Mouse (Mus musculus): Measurements from ENCODE around the gene Ces2h. TPM values are rescaled to one million over a fixed set of nuclear protein-coding genes. Genes with fewer than 3 reads are reported as not detected.

Gene Ces2h
- polyA plus RNA-seq (2014; fragmentation: Illumina TruSeq; extraction: RNeasy Lipid Tissue Mini Kit (QIAGEN cat#74804); ENCODE audit: low read depth, low replicate concordance), result not detected

DNA sequence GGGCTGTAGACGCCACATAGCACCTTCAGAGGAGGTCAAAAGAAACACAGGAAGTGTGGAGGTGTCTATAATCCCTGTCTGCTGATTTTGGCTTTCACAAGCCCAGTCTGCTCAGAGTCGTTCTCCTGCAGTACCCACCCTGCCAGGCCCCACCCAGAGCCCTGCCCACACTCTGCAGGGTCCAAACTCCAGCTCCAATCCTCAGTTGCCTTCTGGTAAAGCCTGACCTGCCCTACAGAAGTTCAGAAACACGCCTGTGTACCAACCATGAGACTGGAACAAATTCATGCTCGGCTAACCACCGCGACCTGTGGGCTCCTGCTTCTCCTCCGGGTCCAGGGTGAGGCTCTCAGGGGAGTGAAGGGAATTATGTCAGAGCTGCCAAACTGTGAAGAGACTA, at the start of gene Ces2h:
TSS of gene Ces2h (plus strand) at position 268 of the 400 bp plus-strand sequence.

GRCm38 (mm10) chr8:104961537-104961961, 39.1 kb upstream of the Ces2h start, which contains the start of gene Ces2g:
Gene Ces2g (plus strand): TSS chr8:104961718.

GRCm38 (mm10) chr8:105048371-105048854, 47.8 kb downstream of the Ces2h start, which contains the start of gene Ces3a:
Gene Ces3a (plus strand): TSS chr8:105048601.

Other genes with a start within 250 kb of the Ces2h start
- not detected for gene Ces2b, start 169.3 kb upstream of the Ces2h start, polyA plus RNA-seq (2014; fragmentation: Illumina TruSeq; extraction: RNeasy Lipid Tissue Mini Kit (QIAGEN cat#74804); ENCODE audit: low read depth, low replicate concordance)
- 0.25 TPM for gene Ces2c, start 153.8 kb upstream of the Ces2h start, polyA plus RNA-seq (2014; fragmentation: Illumina TruSeq; extraction: RNeasy Lipid Tissue Mini Kit (QIAGEN cat#74804); ENCODE audit: low read depth, low replicate concordance)
- 2.7 TPM for gene Ces2e, start 74.6 kb upstream of the Ces2h start, polyA plus RNA-seq (2014; fragmentation: Illumina TruSeq; extraction: RNeasy Lipid Tissue Mini Kit (QIAGEN cat#74804); ENCODE audit: low read depth, low replicate concordance)
- gene Ces2f, start 53.5 kb upstream of the Ces2h start, polyA plus RNA-seq (2014; fragmentation: Illumina TruSeq; extraction: RNeasy Lipid Tissue Mini Kit (QIAGEN cat#74804); ENCODE audit: low read depth, low replicate concordance), result 0.53 TPM
- 6.7 TPM for gene Ces2g, start 39.1 kb upstream of the Ces2h start, polyA plus RNA-seq (2014; fragmentation: Illumina TruSeq; extraction: RNeasy Lipid Tissue Mini Kit (QIAGEN cat#74804); ENCODE audit: low read depth, low replicate concordance)
- not detected for gene Ces3a, start 47.7 kb downstream of the Ces2h start, polyA plus RNA-seq (2014; fragmentation: Illumina TruSeq; extraction: RNeasy Lipid Tissue Mini Kit (QIAGEN cat#74804); ENCODE audit: low read depth, low replicate concordance)
- gene Ces3b, start 82.9 kb downstream of the Ces2h start, polyA plus RNA-seq (2014; fragmentation: Illumina TruSeq; extraction: RNeasy Lipid Tissue Mini Kit (QIAGEN cat#74804); ENCODE audit: low read depth, low replicate concordance), result not detected
- not detected for gene Ces4a, start 130.9 kb downstream of the Ces2h start, polyA plus RNA-seq (2014; fragmentation: Illumina TruSeq; extraction: RNeasy Lipid Tissue Mini Kit (QIAGEN cat#74804); ENCODE audit: low read depth, low replicate concordance)
- 37.2 TPM for gene Cbfb, start 169.8 kb downstream of the Ces2h start, polyA plus RNA-seq (2014; fragmentation: Illumina TruSeq; extraction: RNeasy Lipid Tissue Mini Kit (QIAGEN cat#74804); ENCODE audit: low read depth, low replicate concordance)
- gene D230025D16Rik, start 224.3 kb downstream of the Ces2h start, polyA plus RNA-seq (2014; fragmentation: Illumina TruSeq; extraction: RNeasy Lipid Tissue Mini Kit (QIAGEN cat#74804); ENCODE audit: low read depth, low replicate concordance), result 21.0 TPM